Mouse (Mus musculus) thymus, postnatal 25 days (tissue): ENCODE measurements around the gene Eng.

ENCODE experiments used
- DNase-seq: peaks from one replicate; pipeline ENCODE4 v3.0.0; 2022

Eng gene

GRCm38 (mm10) chr2:32645647-32646046 lies 748 bp upstream of the Eng start:
- DNase-seq = no peak

GRCm38 (mm10) chr2:32647366-32647765 lies 971 bp downstream of the Eng start:
- no peak for DNase-seq

GRCm38 (mm10) chr2:32653764-32654163 lies 7.4 kb downstream of the Eng start:
- DNase-seq = no peak

GRCm38 (mm10) chr2:32654743-32655393 lies 8.5 kb downstream of the Eng start:
- DNase-seq = no peak

- DNase-seq = no peak
Measured at GRCm38 (mm10) chr2:32655394-32655744, 9.0 kb downstream of the Eng start.

- DNase-seq = no peak
Measured at GRCm38 (mm10) chr2:32655826-32656225, 9.4 kb downstream of the Eng start.

- no peak for DNase-seq
Measured at GRCm38 (mm10) chr2:32658873-32659272, 12.5 kb downstream of the Eng start.

DNA sequence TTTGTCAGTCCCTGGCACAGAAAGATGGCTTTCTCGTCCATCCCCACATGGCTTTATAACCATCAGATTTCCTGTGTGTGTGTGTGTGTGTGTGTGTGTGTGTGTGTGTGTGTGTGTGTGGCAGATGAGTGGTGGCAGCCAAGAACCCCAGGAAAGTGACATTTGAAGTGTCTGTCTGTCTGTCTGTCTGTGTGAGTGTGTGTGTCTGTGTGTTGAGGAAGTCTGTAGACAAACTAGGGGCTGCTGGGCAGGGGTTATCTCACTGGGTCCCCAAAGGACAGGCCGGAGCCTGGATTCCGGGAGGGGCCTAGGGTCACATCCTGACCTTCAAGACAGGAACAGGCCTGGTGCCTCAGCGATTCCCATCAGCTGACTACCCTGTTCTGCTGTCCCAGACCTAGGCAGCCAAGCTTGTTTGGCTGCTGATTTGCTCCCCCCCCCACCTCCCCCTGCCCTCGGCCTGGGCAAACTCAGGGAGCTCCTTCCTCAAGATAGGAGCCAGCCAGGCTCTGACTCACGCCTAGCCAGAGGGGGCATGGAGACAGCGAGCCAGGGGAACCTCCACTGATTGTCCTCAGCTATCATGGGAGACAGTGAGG lies 15.2 kb downstream of the Eng start:
- DNase-seq = no peak

DNA sequence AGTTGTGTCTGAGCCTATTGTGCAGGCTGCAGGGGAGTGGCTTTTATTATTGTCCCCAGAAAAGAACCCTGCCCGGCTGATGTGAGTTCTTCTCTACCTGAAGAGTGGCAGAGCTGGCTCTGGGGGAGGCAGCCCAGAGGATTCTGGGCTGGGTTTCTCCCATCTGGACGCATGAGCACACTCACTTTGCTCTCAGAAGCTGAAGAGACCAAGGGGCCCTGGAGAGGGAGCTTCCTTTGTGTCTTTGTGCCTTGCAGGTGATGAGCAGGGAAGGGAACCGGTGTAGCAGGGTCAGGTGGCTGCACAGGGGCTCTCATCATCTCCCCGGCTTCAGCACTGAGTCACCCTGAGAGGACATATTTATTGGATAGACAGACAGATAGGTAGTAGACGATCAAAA lies 15.9 kb downstream of the Eng start:
- DNase-seq = no peak

DNA sequence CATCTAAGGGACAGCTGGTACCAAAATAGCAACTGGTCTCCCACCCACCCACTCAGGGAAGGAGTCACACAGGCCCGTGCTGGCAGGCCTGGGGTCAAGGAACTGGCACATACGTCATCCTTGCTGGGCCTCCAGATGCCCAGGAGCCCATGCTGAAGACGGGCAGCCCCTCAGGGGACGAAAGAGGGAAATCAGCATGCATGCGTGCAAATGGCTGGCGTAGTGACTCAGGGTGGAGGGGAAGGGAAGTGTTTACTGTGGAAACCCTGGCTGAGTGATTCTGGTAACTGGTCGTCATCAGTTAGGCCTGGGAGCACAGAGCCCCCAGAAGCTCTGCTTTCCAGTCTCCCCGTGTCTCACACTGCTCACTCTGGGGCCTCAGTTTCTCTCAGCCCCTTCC lies 18.9 kb downstream of the Eng start:
- no peak for DNase-seq

DNA sequence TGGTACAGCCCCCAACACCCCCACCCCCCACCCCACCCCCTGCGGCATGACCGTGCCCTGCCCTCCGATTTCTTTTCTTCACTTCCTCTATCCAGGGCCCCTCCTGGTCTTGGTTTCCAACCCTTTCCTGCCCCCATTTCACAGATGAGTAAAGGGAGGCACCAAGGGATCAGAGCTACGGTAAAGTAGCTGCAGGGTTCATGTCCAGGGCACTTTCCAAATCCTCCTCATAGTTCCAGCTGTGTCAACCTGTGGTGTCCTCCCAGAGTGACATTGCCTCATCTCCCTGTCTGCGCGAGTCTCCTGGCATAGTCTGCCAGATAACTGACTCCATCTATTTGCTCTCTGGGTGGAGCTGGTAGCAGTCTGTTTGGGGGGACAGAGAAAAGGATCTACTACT lies 19.5 kb downstream of the Eng start:
- DNase-seq = no peak

DNA sequence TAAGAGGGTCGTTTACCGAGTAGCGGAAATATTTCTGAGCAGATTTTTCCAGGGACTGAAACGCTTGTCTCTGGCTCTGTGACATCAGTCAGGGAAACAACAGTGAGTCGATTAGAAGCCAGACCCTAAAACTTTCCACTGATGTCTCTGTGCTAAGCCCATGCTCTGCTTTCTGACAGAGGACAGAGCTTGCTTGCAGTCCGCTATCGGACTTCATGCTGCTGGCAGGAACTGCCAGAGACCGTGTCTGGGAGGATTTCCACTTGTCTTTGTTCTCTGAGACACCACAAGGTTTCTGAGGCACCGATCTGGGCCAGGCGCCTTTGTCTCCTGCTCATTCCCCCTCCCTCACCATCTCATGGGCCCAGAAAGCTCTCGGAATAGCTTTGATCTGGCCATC lies 21.4 kb downstream of the Eng start:
- no peak for DNase-seq

GRCm38 (mm10) chr2:32668176-32668575 lies 21.8 kb downstream of the Eng start:
- DNase-seq = no peak

GRCm38 (mm10) chr2:32669876-32670275 lies 23.5 kb downstream of the Eng start:
- DNase-seq = no peak

DNA sequence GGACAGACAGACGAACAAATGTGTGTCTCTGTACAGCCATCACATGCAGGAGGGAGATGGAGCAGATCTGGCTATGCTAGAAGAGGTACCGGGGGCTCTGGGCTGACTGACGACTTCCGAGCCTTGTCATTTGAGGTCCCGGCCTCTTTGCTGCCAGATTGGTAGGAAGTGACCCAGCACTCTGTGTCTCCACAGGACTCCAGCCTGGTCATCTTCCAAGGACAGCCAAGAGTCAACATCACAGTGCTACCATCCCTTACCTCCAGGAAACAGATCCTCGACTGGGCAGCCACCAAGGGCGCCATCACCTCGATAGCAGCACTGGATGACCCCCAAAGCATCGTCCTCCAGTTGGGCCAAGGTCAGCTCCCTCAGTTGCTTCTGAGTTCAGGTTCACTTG lies 24.8 kb downstream of the Eng start:
- DNase-seq = no peak

DNA sequence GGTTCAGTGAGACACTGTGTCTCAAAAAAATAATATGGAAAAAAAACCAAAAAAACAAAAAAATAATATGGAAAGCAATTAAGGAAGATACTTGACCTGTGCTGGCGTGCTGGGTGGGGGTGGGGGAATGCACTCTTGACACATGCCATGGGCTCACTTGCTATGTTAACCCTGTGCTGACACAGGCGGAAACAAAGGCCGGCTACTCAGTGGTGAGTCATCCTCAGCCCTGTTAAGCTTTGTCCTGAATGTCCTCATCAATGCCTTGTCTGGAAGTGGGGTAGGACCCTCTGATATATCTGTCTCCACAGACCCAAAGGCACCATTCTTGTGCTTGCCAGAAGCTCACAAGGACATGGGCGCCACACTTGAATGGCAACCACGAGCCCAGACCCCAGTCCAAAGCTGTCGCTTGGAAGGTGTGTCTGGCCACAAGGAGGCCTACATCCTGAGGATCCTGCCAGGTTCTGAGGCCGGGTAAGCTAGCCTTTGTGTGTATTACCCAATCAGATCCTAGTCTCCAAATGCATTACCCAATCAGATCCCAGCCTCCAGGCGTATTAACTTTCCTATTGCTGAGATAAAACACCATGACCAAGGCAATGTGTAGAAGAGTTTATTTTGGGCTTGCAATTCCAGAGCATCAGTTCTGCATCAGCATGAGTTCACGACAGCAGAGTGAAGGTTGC lies 25.7 kb downstream of the Eng start:
- DNase-seq = no peak

- no peak for DNase-seq
Measured at GRCm38 (mm10) chr2:32673176-32673917, 27.0 kb downstream of the Eng start.

DNA sequence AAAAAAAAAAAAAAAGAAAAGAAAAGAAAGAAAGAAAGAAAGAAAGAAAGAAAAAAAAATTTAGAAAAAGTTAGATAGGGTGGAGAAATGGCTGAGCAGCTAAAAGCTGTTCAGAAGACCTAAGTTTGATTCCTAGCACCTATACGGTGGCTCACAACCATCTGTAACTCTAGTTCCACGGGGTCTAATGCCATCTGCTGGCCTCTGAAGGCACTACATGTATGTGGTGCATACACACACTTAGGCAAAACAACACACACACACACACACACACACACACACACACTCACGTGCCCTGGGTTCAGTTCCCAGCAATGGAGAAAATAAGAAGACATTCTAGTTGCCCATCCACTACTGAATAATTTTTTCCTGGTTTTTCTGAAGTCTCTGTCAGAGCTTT lies 30.4 kb downstream of the Eng start:
- DNase-seq = no peak

DNA sequence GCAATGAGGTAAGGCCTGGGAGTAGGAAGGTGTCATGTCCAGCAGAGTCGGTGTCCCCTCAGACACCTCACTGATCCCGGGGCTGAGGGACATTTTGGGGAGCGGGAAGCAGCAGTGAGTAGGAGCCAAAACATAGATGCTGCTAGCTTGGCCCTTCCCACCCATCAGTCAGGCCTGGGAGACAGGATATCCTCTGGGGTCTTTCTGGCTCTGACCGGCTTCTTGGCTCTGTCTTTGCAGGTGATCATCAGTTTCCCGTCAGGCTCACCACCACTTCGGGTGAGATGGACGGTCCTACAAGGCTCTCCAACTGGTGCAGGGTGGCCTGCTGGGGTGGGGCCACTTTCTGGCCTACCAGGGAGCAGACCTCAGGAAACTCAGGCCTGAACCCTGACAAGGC lies 31.3 kb downstream of the Eng start:
- DNase-seq = no peak

DNA sequence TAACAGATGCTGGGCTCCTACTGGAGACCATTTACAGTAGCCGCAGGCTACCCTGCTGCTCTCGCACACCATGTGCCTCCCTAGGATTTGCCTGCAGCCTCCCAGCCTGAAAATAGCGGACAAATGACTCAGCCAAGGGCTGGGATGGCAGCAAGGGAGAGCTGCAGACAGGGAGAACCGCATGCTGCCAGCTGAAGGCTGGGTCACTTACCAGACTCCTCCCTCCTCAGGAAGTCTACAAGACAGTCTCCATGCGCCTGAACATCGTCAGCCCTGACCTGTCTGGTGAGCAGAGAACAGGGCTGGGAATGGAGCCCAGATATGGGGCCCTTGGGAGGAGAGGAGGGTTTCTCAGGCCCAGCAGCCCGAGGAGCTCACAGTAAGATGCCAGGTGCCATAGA lies 33.7 kb downstream of the Eng start:
- DNase-seq = no peak

DNA sequence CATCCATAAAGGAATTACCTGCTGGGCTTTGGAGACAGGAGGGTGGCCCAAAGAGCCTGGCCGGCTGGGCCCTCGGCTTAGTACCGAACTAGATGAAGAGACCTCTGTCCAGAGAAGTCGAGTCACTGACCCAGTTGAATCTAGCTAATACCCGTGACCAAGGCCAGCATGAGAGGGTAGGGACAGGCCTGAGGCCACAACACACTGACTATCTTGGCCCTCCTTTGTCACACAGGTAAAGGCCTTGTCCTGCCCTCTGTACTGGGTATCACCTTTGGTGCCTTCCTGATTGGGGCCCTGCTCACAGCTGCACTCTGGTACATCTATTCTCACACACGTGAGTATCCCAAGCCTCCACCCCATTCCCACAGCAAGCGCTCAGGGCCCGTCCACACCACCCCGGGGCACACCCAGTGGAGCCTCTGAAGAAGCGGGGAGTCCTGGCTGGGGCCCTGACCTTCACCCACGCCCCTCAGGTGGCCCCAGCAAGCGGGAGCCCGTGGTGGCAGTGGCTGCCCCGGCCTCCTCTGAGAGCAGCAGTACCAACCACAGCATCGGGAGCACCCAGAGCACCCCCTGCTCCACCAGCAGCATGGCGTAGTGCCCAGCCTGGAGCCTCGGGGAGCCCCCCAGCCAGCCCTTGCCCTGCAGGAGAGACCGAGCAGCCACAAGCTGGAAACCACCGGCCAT lies 34.7 kb downstream of the Eng start:
- no peak for DNase-seq

GRCm38 (mm10) chr2:32681754-32682153 lies 35.4 kb downstream of the Eng start:
- DNase-seq = no peak

- no peak for DNase-seq
Measured at GRCm38 (mm10) chr2:32682721-32683417, 36.5 kb downstream of the Eng start.
